Mouse (Mus musculus) kidney, adult 2 months (tissue): Measurements from ENCODE around the gene Smyd3.

Experiments
- CTCF ChIP-seq: fragments of 200-500 bp; conservative IDR thresholded peaks from 2 replicates; pipeline ENCODE4 v1.5.1; 2011; ENCODE audit warnings: low read depth, mild to moderate bottlenecking, control low read depth, low read length, moderate library complexity, mixed read lengths; ENCODE audit not compliant: insufficient read depth, insufficient read length
- POLR2A ChIP-seq: fragments of 200-500 bp; IDR thresholded peaks from one replicate; pipeline ENCODE4 v1.6.1; 2011; ENCODE audit warnings: low read depth, low read length, control low read depth

DNA sequence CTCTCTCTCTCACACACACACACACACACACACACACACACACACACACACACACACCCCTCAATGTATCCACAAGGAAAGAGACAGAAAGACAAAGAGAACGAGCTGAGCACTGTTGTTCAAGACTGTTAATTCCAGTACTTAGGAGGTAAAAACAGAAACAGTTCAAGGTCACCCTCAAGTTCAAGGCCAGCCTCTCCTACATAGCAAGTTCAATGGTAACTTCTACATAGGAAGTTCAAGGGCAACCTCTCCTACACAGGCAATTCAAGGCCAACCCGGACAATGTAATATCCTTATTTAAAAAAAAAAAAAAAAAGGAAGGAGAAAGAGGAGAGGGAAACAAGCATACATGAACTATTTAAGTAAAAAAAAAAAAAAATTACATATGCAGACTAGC lies 30.6 kb downstream of the Smyd3 start:
- TF ChIP-seq POLR2A (no peak), CTCF (no peak)
